8 mouse cellular contexts compared by ENCODE assay signal in genomic region chr17:49430136-49430535, GRCm38 (mm10). TPM values are rescaled to one million over a fixed set of nuclear protein-coding genes. Genes with fewer than 3 reads are reported as not detected.
A peak's percentile ranks its signal among the peaks of the same experiment; 100 is the strongest.
DNase-seq lines count a peak whose midpoint lies in the region; ATAC-seq and TF ChIP-seq lines count a peak whose summit lies in the region.
"Had no signal": no experiment of that assay in that cellular context is flagged by ENCODE, and none has a peak within 500 bp of the region (broad histone marks: within the 10 kb centered on the region; RNA-seq: fewer than 3 reads in every experiment).

No protein-coding gene starts in this region.

- H3K36me3 ChIP-seq in kidney, embryonic 15.5 days = peaks cover 21% of the 10 kb centered on the region
- H3K36me3 ChIP-seq in heart, embryonic 12.5 days = peaks cover 23% of the 10 kb centered on the region
- H3K36me3 ChIP-seq in liver, embryonic 12.5 days = peaks cover 40% of the 10 kb centered on the region

- H3K4me1 ChIP-seq in kidney, embryonic 15.5 days = peaks cover 45% of the 10 kb centered on the region
- H3K4me1 ChIP-seq in bone marrow macrophage, adult 2 months (ENCODE audit: control insufficient read depth, insufficient read depth, low read length) = peaks cover 46% of the 10 kb centered on the region
- peaks cover 34% of the 10 kb centered on the region for H3K4me1 ChIP-seq in heart, embryonic 12.5 days (replicated peaks)
- peaks cover 65% of the 10 kb centered on the region for H3K4me1 ChIP-seq in liver, embryonic 12.5 days

- peak overlapping the region; percentile 71 for H3K4me2 ChIP-seq in kidney, embryonic 15.5 days
- peak overlapping the region; percentile 85 for H3K4me2 ChIP-seq in heart, embryonic 12.5 days
- H3K4me2 ChIP-seq in liver, embryonic 12.5 days = peak overlapping the region; percentile 75

- no peak for TF ChIP-seq CTCF in bone marrow macrophage, adult 2 months (IDR thresholded peaks at IDR 0.05; ENCODE audit: low read depth, low read length)

- no peak overlapping the region for H3K9ac ChIP-seq in kidney, embryonic 15.5 days
- H3K9ac ChIP-seq in heart, embryonic 12.5 days = no peak overlapping the region
- peak overlapping the region; percentile 97 for H3K9ac ChIP-seq in liver, embryonic 12.5 days

- no peaks in the 10 kb centered on the region for H3K27me3 ChIP-seq in kidney, embryonic 15.5 days
- no peaks in the 10 kb centered on the region for H3K27me3 ChIP-seq in heart, embryonic 12.5 days (replicated peaks)
- no peaks in the 10 kb centered on the region for H3K27me3 ChIP-seq in liver, embryonic 12.5 days (replicated peaks)

- DNase-seq in kidney, adult 18-20 months = no peak
- no peak for DNase-seq in left cerebral cortex, postnatal 36 days (ENCODE audit: low spot score in 2 of 2)
- DNase-seq in adrenal gland, postnatal 14 days = no peak
- DNase-seq: right cerebral cortex, postnatal 4 days had no signal

- H3K4me3 ChIP-seq in kidney, embryonic 15.5 days (replicated peaks) = peak overlapping the region; percentile 63; the same call in 1 of the 2 replicates
- H3K4me3 ChIP-seq in bone marrow macrophage, adult 2 months (ENCODE audit: insufficient read depth, low read length) = peak overlapping the region; percentile 92; the same call in 1 of the 2 replicates
- no peak overlapping the region for H3K4me3 ChIP-seq in heart, embryonic 12.5 days
- H3K4me3 ChIP-seq in liver, embryonic 12.5 days = peak overlapping the region; percentile 91

- no peaks in the 10 kb centered on the region for H3K9me3 ChIP-seq in kidney, embryonic 15.5 days (replicated peaks)
- H3K9me3 ChIP-seq in heart, embryonic 12.5 days (replicated peaks) = no peaks in the 10 kb centered on the region
- H3K9me3 ChIP-seq in liver, embryonic 12.5 days (replicated peaks) = no peaks in the 10 kb centered on the region

- TF ChIP-seq POLR2A in bone marrow macrophage, adult 2 months (IDR thresholded peaks at IDR 0.05; ENCODE audit: borderline replicate concordance, low read depth, low read length) = no peak

- H3K27ac ChIP-seq in kidney, embryonic 15.5 days = no peak overlapping the region
- H3K27ac ChIP-seq in bone marrow macrophage, adult 2 months (ENCODE audit: insufficient read depth, low read depth, low read length) = no peak overlapping the region
- no peak overlapping the region for H3K27ac ChIP-seq in heart, embryonic 12.5 days (ENCODE audit: poor library complexity, severe bottlenecking)
- H3K27ac ChIP-seq in liver, embryonic 12.5 days = peak overlapping the region; percentile 93

- no peak for ATAC-seq in kidney, embryonic 15.5 days (replicated peaks; ENCODE audit: low FRiP score)
- ATAC-seq in heart, embryonic 12.5 days (ENCODE audit: insufficient number of reproducible peaks, low FRiP score) = no peak
- ATAC-seq in liver, embryonic 12.5 days = no peak

- 57% methylated on average over 6 of the region's 6 CpGs for WGBS in kidney, embryonic 15.5 days
- 68% methylated on average over 6 of the region's 6 CpGs for WGBS in heart, embryonic 12.5 days
- WGBS in liver, embryonic 12.5 days (ENCODE audit: insufficient replicate concordance) = 74% methylated on average over 6 of the region's 6 CpGs

- intact Hi-C loops in left cerebral cortex, postnatal 36 days (cut with DNase I) = no loop called here

RNA-seq across cellular contexts. Expression of gene Mocs1, which starts 2.0 kb away (rescaled TPM):
- polyA plus RNA-seq in kidney, embryonic 15.5 days (2015; fragmentation: Nextera tagmentation; extraction: Ambion mirVana) = 8.4 and 8.9 TPM in 2 replicates
- 34.5 and 35.0 TPM in 2 replicates for polyA plus RNA-seq in bone marrow macrophage, adult 2 months (2012; ENCODE audit: insufficient read depth, insufficient read length, missing spikeins)
- polyA plus RNA-seq in heart, embryonic 12.5 days (2016; fragmentation: Nextera tagmentation; extraction: Ambion mirVana) = 6.6 TPM in 2 replicates
- polyA plus RNA-seq in liver, embryonic 12.5 days (2016; fragmentation: Nextera tagmentation; extraction: Ambion mirVana) = 6.5 and 9.4 TPM in 2 replicates
- total RNA-seq in left cerebral cortex, postnatal 36 days (2021) = 10 to 100 TPM; 15.1 to 15.9 TPM
- total RNA-seq in adrenal gland, postnatal 14 days (2021) = 31.2 and 43.0 TPM in 2 replicates
